Mouse (Mus musculus) cerebellum, adult 2 months (tissue): ENCODE results near the gene Rpl24.

ENCODE experiments used
- CTCF ChIP-seq: fragments of 200-500 bp; IDR thresholded peaks from 2 replicates; pipeline ENCODE4 v1.5.1; 2011; ENCODE audit warnings: low read depth, mild to moderate bottlenecking, control low read depth, low read length, moderate library complexity, borderline replicate concordance; ENCODE audit not compliant: insufficient read depth
- POLR2A ChIP-seq: fragments of 200-500 bp; IDR thresholded peaks from 2 replicates; pipeline ENCODE4 v1.6.1; 2011; ENCODE audit warnings: low read length, control low read depth, borderline replicate concordance; ENCODE audit not compliant: insufficient read depth

GRCm38 (mm10) chr16:55971735-55972615, 5.9 kb downstream of the Rpl24 start:
- TF ChIP-seq CTCF (no peak), POLR2A (no peak)
